Mouse (Mus musculus) forebrain, embryonic 14.5 days (tissue): ENCODE results near the gene Slmap. TPM values are rescaled to one million over a fixed set of nuclear protein-coding genes. Genes with fewer than 3 reads are reported as not detected.
A peak's percentile ranks its signal among the peaks of the same experiment; 100 is the strongest.

Experiments used
- ATAC-seq: fragments of 200-750 bp; cut with Nextera tagmentation; 2 replicates; pipeline ENCODE4 v1.8.0; 2017; ENCODE audit warnings: mild to moderate bottlenecking, moderate library complexity
- DNase-seq: peaks from one replicate; pipeline ENCODE4 v3.0.0-alpha.2; 2015; ENCODE audit warnings: low spot score
- H3K27ac ChIP-seq: fragments of 300-500 bp; sonication (generic); 2 replicates; pipeline ENCODE4 v1.5.1; 2014; ENCODE audit warnings: low read depth, mild to moderate bottlenecking, control low read depth, low read length, moderate library complexity
- H3K27me3 ChIP-seq: fragments of 300-500 bp; sonication (generic); replicated peaks from 2 replicates; pipeline ENCODE4 v1.6.1; 2014; ENCODE audit warnings: low read length, control low read depth, mixed read lengths; ENCODE audit not compliant: control insufficient read depth, insufficient read depth
- H3K36me3 ChIP-seq: fragments of 300-500 bp; sonication (generic); 2 replicates; pipeline ENCODE4 v1.6.1; 2014; ENCODE audit warnings: low read length, control low read depth; ENCODE audit not compliant: control insufficient read depth, insufficient read depth
- H3K4me1 ChIP-seq: fragments of 300-500 bp; sonication (generic); 2 replicates; pipeline ENCODE4 v1.6.1; 2014; ENCODE audit warnings: antibody characterized with exemption, low read length, control low read depth; ENCODE audit not compliant: control insufficient read depth, insufficient read depth
- H3K4me2 ChIP-seq: fragments of 300-500 bp; sonication (generic); 2 replicates; pipeline ENCODE4 v1.6.1; 2014; ENCODE audit warnings: mild to moderate bottlenecking, control low read depth, low read length
- H3K4me3 ChIP-seq: fragments of 300-500 bp; sonication (generic); 2 replicates; pipeline ENCODE4 v1.5.1; 2014; ENCODE audit warnings: low read depth, low read length, control low read depth
- H3K9ac ChIP-seq: fragments of 300-500 bp; sonication (generic); 2 replicates; pipeline ENCODE4 v1.6.1; 2014; ENCODE audit warnings: mild to moderate bottlenecking, low read length, control low read depth, moderate library complexity
- H3K9me3 ChIP-seq: fragments of 300-500 bp; sonication (generic); replicated peaks from 2 replicates; pipeline ENCODE4 v1.6.1; 2016; ENCODE audit warnings: low read length, control low read depth, mixed read lengths; ENCODE audit not compliant: control insufficient read depth
- WGBS: fragments of 180-500 bp; shearing (Covaris S2); extraction: QIAGEN DNeasy Blood & Tissue Kit; methylation state at CpG from one replicate; pipeline ENCODE4 v1.1.7; 2014; 5-methylcytosine and 5-hydroxymethylcytosine counted together
- polyA plus RNA-seq: library from polyadenylated mRNA; unstranded; fragments of >200 nt; fragmentation: Nextera tagmentation; extraction: Ambion mirVana; gene quantifications from 2 replicates; pipeline ENCODE4 v1.2.1, GENCODE M21; 2014

The Slmap gene
- polyA plus RNA-seq, 1 experiment from 2014 or later = 11.7 TPM

DNA sequence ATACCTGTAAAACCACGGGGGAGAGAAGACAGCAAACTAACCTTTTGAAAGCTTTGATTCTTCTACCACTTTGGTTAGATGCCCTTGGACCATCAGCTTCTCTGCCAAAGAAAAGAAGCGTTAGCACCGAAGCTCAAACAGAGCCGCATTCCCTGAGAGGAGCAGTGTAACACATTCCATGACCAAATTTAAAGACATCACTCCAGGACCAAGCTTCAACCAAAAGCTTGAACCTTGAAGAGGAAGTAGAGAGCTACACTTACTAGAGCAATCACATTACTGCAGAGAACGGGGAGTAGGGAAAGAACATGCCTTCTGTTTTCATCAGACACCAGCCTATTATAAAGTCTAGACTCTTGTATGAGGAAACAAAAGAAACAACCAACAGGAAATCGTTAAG, 92.2 kb downstream of the Slmap start:
- no peak for ATAC-seq
- WGBS = 53% methylated on average over 6 of the region's 6 CpGs

DNA sequence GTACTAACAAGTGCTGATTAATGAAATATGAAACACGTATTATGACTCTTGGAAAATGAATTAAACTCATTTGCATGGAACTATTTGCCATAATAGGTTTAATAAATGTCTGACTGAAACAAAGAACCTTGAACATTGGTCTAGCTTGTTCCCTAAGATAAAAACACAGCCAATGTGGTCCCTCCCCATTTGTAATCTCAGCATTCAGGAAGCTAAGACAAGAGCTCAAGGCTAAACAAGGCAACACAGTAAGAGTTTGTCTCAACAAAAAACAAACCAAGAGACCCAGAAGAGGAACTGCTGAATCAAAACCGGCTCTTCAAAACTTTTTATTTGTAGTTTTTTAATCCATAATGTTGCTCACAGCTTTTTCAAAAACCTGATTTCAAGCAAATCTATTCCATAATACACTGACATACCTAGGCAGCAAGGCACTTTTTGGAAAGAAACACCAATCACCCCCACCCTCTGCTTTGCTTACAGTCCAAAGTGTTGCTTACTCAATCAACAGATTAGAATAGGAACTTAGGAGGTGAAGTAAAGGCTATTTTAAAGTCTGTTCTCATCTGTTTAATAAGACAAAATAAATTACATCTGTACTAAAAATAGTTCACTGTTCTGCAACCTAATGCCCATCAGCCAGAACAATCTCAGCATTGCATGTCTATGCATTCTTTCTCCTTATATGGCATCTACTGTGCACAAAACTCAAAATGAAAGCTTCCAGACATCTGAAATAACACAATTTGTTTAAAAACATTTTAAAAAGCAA, 93.5 kb downstream of the Slmap start:
- no peaks in the 10 kb centered on the region for H3K4me1 ChIP-seq
- H3K9me3 ChIP-seq = no peaks in the 10 kb centered on the region
- H3K27ac ChIP-seq = no peak overlapping the region
- DNase-seq = no peak
- no peaks in the 10 kb centered on the region for H3K36me3 ChIP-seq
- no peaks in the 10 kb centered on the region for H3K27me3 ChIP-seq
- no peak overlapping the region for H3K4me3 ChIP-seq
- no peak for ATAC-seq
- WGBS = 88% methylated on average over 2 of the region's 2 CpGs
- no peak overlapping the region for H3K4me2 ChIP-seq
- H3K9ac ChIP-seq = no peak overlapping the region

More for the DNA sequence above, 92.2 kb downstream of the Slmap start:
- no peak for DNase-seq
- Histone ChIP-seq H3K27me3 (no peaks in the 10 kb centered on the region), H3K4me1 (no peaks in the 10 kb centered on the region), H3K4me2 (no peak overlapping the region), H3K9ac (no peak overlapping the region), H3K9me3 (no peaks in the 10 kb centered on the region), H3K36me3 (no peaks in the 10 kb centered on the region), H3K4me3 (no peak overlapping the region), H3K27ac (no peak overlapping the region)

DNA sequence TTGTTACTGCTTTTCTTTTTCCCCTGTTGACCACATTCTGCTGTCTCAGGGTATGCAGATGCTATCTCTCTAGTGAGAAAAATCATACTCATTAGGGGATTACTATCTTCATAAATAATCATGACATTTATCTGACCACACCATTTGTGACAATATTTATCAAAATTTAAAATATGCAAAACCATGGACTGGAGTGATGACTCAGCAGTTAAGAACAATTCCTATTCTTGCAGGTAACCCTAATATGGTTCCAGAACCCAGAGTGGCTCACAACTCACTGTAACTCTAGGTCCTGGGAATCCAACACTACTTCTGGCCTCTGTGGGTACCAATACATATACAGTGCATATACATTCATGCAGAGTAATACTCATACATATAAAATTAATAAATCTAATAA, 94.7 kb downstream of the Slmap start:
- Histone ChIP-seq H3K27me3 (no peaks in the 10 kb centered on the region), H3K4me3 (no peak overlapping the region), H3K27ac (no peak overlapping the region), H3K9me3 (no peaks in the 10 kb centered on the region), H3K9ac (no peak overlapping the region), H3K36me3 (peaks cover 4% of the 10 kb centered on the region; the same call in 1 of the 2 replicates), H3K4me2 (no peak overlapping the region), H3K4me1 (no peaks in the 10 kb centered on the region)
- no peak for ATAC-seq
- DNase-seq = no peak

DNA sequence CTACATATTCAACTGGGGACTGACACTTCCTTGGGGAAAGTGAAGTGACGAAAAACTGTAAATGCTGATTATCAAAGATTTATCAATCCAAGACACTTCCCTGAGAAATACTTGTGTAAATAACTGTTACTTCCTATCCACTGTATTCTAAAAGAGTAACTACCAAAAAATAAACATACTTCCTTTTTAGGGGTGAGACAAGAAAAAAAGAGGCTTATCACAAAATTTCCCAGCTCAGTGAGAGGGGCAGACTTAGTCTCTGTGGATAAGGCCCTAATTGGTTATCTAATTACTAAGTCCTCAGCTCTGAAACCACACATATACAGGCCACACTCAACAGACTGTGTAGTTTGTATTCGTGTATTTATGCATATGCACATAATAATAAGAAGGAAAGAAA, 97.0 kb downstream of the Slmap start:
- H3K4me3 ChIP-seq = no peak overlapping the region
- ATAC-seq (no peak), DNase-seq (no peak)
- no peak overlapping the region for H3K9ac ChIP-seq
- H3K36me3 ChIP-seq = peaks cover 4% of the 10 kb centered on the region; the same call in 1 of the 2 replicates
- H3K4me1 ChIP-seq = no peaks in the 10 kb centered on the region
- H3K4me2 ChIP-seq = no peak overlapping the region
- H3K27me3 ChIP-seq = no peaks in the 10 kb centered on the region
- no peaks in the 10 kb centered on the region for H3K9me3 ChIP-seq
- WGBS = 81% methylated on average over 2 of the region's 2 CpGs
- H3K27ac ChIP-seq = no peak overlapping the region

DNA sequence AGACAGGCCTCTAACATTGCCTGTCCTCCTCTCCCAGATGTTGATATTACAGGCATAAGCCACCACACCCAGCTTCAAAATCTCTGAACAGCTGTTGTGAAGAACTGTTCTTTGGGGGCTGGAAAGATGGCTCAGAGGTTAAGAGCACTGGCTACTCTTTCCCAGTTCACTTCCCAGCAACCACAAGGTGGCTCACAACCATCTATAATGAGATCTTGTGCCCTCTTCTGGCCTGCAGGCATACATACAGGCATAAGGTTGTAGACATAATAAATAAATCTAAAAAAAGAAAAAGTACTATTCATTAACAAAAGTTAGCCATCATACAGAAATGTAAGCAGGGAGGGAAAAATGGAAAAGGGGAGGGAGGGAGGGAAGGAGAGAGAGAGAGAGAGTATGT, 98.4 kb downstream of the Slmap start:
- H3K4me1 ChIP-seq = no peaks in the 10 kb centered on the region
- DNase-seq (no peak), ATAC-seq (no peak)
- H3K4me2 ChIP-seq = no peak overlapping the region
- no peak overlapping the region for H3K4me3 ChIP-seq
- H3K9ac ChIP-seq = no peak overlapping the region
- H3K9me3 ChIP-seq = no peaks in the 10 kb centered on the region
- H3K27ac ChIP-seq = no peak overlapping the region
- H3K27me3 ChIP-seq = no peaks in the 10 kb centered on the region
- peaks cover 4% of the 10 kb centered on the region; the same call in 1 of the 2 replicates for H3K36me3 ChIP-seq

DNA sequence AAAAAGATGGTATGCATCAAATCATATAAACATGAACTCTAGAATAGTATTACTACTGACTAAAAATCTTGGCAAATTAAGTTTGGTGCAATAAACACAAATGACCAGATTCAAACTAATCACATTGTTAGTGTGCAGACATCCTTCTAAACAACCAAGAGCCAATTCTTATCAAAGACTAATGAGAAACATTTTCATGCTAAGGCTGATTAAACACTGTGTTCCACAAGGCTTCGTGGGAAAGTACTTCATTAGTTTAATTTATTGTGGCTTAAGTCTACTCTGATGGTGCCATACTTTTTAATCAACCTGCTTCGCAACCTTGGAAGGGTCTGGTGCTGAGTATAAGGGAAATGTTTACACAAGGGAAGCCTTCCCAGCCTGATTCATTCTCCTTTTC, 102.4 kb downstream of the Slmap start:
- Histone ChIP-seq H3K27ac (no peak overlapping the region), H3K9ac (no peak overlapping the region), H3K4me1 (no peaks in the 10 kb centered on the region), H3K36me3 (peaks cover 10% of the 10 kb centered on the region; the same call in 1 of the 2 replicates), H3K4me2 (no peak overlapping the region), H3K27me3 (no peaks in the 10 kb centered on the region), H3K9me3 (no peaks in the 10 kb centered on the region), H3K4me3 (no peak overlapping the region)
- peak; percentile 83 for DNase-seq
- WGBS = 13% methylated on average over 2 of the region's 2 CpGs
- peak; percentile 74 for ATAC-seq

DNA sequence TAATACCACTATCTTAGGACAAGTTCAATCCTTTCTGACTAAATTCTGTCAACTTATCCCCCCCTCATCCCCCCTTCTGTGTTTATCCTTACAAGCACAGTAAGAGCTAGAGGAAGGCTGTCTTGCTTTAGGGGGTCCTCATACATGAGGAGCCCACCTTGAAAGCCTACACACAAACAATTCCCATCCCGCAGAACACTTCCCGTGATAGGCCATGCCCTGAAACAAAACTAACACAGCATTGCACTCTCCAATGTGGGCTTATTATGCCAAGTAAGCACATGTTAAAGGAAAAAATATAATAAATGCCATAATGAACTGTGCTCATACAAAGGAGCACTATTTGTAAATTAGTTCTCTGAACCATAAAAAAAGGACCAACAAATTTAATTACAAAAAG, 102.8 kb downstream of the Slmap start:
- Histone ChIP-seq H3K9ac (no peak overlapping the region), H3K36me3 (peaks cover 12% of the 10 kb centered on the region; the same call in 1 of the 2 replicates), H3K4me3 (no peak overlapping the region), H3K9me3 (no peaks in the 10 kb centered on the region), H3K4me2 (no peak overlapping the region), H3K27ac (no peak overlapping the region), H3K27me3 (no peaks in the 10 kb centered on the region), H3K4me1 (no peaks in the 10 kb centered on the region)
- DNase-seq = peak; percentile 44
- 20% methylated on average over 2 of the region's 2 CpGs for WGBS
- peak; percentile 57; the same call in 1 of the 2 replicates for ATAC-seq

DNA sequence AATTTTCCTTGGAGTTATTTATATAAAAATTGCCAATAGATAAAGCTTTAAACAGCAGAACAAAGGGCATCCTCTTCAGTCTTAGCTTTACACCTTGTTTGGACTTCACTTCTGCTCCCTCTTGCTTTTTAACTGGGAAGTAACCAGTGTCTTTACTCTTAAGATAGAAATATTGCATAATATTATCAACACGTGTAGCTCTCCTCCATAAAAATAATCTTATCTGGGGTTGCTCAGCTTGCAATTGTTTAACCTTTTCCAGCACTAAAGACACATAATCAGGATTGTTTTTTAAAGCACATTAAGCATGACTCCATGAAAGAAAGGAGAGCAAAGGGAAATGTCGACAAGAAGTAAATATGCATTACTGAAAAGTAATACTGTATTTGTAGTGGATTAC, 114.5 kb downstream of the Slmap start:
- Histone ChIP-seq H3K4me2 (no peak overlapping the region), H3K36me3 (peaks cover 22% of the 10 kb centered on the region), H3K27me3 (no peaks in the 10 kb centered on the region), H3K4me3 (no peak overlapping the region), H3K27ac (no peak overlapping the region), H3K9ac (no peak overlapping the region), H3K4me1 (no peaks in the 10 kb centered on the region), H3K9me3 (no peaks in the 10 kb centered on the region)
- 84% methylated on average over 2 of the region's 2 CpGs for WGBS
- no peak for ATAC-seq
- no peak for DNase-seq

DNA sequence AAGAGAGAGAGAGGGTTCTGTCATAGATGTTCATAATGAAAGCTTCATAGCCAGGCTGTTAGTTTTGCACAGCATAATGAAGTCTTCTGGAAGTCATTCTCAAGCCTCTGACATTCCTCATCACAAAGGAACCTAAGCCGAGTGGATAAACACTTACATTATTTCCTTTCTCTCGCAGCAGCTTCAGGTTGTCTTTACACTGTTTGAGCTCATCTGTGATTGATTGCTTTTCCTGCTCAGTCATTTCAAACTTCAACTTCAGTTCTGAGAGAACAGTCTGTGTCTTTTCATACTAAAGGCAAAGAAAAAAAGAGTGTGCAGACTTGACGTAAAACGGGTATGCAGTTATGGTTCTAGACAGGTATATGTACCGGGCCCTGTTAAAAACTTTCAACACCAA, 116.8 kb downstream of the Slmap start:
- Histone ChIP-seq H3K36me3 (peaks cover 20% of the 10 kb centered on the region), H3K4me3 (no peak overlapping the region), H3K27me3 (no peaks in the 10 kb centered on the region), H3K4me2 (no peak overlapping the region), H3K9ac (no peak overlapping the region), H3K4me1 (no peaks in the 10 kb centered on the region), H3K9me3 (no peaks in the 10 kb centered on the region), H3K27ac (no peak overlapping the region)
- no peak for DNase-seq
- no peak for ATAC-seq
- WGBS = 82% methylated on average over 5 of the region's 5 CpGs
